Mouse (Mus musculus) urinary bladder, postnatal 14 days (tissue): ENCODE results near the gene Vmn1r34.
"Not testable (repeated sequence)": the region's sequence is repeated elsewhere in the genome, so short reads cannot be mapped to it uniquely, and the experiment has no call there.

Source experiments
- DNase-seq: peaks from one replicate; pipeline ENCODE4 v3.0.0; 2021; ENCODE audit warnings: low spot score

Vmn1r34 gene

DNA sequence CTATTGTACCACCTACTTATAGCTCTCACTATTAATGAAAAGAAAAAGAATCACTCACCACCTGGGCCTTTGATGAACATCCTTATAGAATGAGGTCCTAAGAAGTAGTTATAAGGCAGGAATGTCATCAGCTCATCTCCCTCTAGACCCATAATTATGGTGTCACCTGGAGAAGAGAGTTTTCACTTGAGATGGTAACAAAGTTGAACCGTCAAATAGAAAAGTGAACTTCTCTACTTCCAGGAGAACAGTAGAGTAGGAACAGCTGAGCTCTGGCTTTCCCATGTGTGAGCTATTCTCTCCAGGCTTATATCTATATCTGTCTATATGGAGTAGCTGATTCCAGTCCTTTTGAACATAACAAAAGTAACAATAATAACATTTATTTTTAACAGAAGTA, at the start of gene Vmn1r34:
Vmn1r34 (minus strand) TSS at position 101 of the 400 bp plus-strand sequence.
- DNase-seq = no peak

GRCm38 (mm10) chr6:66685806-66686205, 42.1 kb upstream of the Vmn1r34 start, which contains the start of gene Vmn1r35:
TSS of gene Vmn1r35 (minus strand) at chr6:66685906.
- no peak for DNase-seq

DNA sequence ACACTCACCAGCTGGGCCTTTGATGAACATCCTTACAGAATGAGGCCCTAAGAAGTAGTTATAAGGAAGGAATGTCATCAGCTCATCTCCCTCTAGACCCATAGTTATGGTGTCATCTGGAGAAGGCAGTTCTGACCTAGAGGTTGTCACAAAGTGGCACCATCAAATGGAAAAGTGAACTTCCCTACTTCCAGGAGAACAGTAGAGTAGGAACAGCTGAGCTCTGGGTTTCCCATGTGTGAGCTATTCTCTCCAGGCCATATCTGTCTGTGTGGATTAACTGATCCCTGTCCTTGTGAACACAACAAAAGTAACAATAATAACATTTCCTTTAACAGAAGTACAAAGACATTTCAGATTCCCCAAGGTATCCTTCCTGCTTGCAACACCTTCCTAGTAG, 25.5 kb downstream of the Vmn1r34 start, which contains the start of gene Vmn1r33:
Vmn1r33 (minus strand) TSS at position 101 of the 400 bp plus-strand sequence.
- DNase-seq = not testable (repeated sequence)

- DNase-seq = no peak
These were observed 47.9 kb downstream of the Vmn1r34 start for GRCm38 (mm10) chr6:66595804-66596203.
